ENCODE assay signal across 8 mouse cellular contexts in genomic region chr19:46516667-46517528, GRCm38 (mm10). TPM values are rescaled to one million over a fixed set of nuclear protein-coding genes. Genes with fewer than 3 reads are reported as not detected.
DNase-seq lines count a peak whose midpoint lies in the region; ATAC-seq and TF ChIP-seq lines count a peak whose summit lies in the region.

No protein-coding gene starts in this region.

- intact Hi-C loops in heart, adult 2 months (cut with DNase I): no loop called here

- H3K27ac ChIP-seq in limb, embryonic 12.5 days: peak overlapping the region; percentile 83
- H3K27ac ChIP-seq in limb, embryonic 10.5 days: no peak overlapping the region
- H3K27ac ChIP-seq in embryonic facial prominence, embryonic 13.5 days: peak overlapping the region; percentile 62; the same call in 1 of the 2 replicates
- peak overlapping the region; percentile 48 for H3K27ac ChIP-seq in hindbrain, embryonic 16.5 days (ENCODE audit: low read depth, low read length)
- peak overlapping the region; percentile 0; the same call in 1 of the 2 replicates for H3K27ac ChIP-seq in small intestine, adult 2 months (ENCODE audit: insufficient read depth, low read depth, low read length)
- H3K27ac ChIP-seq in heart, adult 2 months: no peak overlapping the region

- peaks cover 46% of the 10 kb centered on the region for H3K36me3 ChIP-seq in limb, embryonic 12.5 days
- peaks cover 47% of the 10 kb centered on the region for H3K36me3 ChIP-seq in limb, embryonic 10.5 days
- H3K36me3 ChIP-seq in embryonic facial prominence, embryonic 13.5 days: peaks cover 41% of the 10 kb centered on the region
- H3K36me3 ChIP-seq in hindbrain, embryonic 16.5 days (ENCODE audit: control insufficient read depth, insufficient read depth, low read length): peaks cover 34% of the 10 kb centered on the region
- peaks cover 40% of the 10 kb centered on the region for H3K36me3 ChIP-seq in small intestine, adult 2 months (ENCODE audit: control insufficient read depth, insufficient read depth, low read length)
- H3K36me3 ChIP-seq in heart, adult 2 months (ENCODE audit: control insufficient read depth, insufficient read depth, low read length): peaks cover 5% of the 10 kb centered on the region; the same call in 1 of the 2 replicates

- H3K4me1 ChIP-seq in limb, embryonic 12.5 days (replicated peaks): peaks cover 29% of the 10 kb centered on the region
- peaks cover 46% of the 10 kb centered on the region for H3K4me1 ChIP-seq in limb, embryonic 10.5 days
- H3K4me1 ChIP-seq in embryonic facial prominence, embryonic 13.5 days: peaks cover 25% of the 10 kb centered on the region
- peaks cover 14% of the 10 kb centered on the region for H3K4me1 ChIP-seq in hindbrain, embryonic 16.5 days (ENCODE audit: control insufficient read depth, insufficient read depth, low read depth, low read length)
- H3K4me1 ChIP-seq in small intestine, adult 2 months (ENCODE audit: control insufficient read depth, insufficient read depth, insufficient read length, low read length): peaks cover 25% of the 10 kb centered on the region
- peaks cover 10% of the 10 kb centered on the region for H3K4me1 ChIP-seq in heart, adult 2 months (ENCODE audit: control insufficient read depth, insufficient read depth, low read length)

- H3K27me3 ChIP-seq in limb, embryonic 12.5 days: no peaks in the 10 kb centered on the region
- H3K27me3 ChIP-seq in limb, embryonic 10.5 days (ENCODE audit: low read depth, poor library complexity, severe bottlenecking): no peaks in the 10 kb centered on the region
- no peaks in the 10 kb centered on the region for H3K27me3 ChIP-seq in embryonic facial prominence, embryonic 13.5 days
- H3K27me3 ChIP-seq in hindbrain, embryonic 16.5 days (replicated peaks; ENCODE audit: control insufficient read depth, insufficient read depth, low read length): no peaks in the 10 kb centered on the region
- H3K27me3 ChIP-seq in small intestine, adult 2 months (ENCODE audit: control insufficient read depth, insufficient read depth, low read length): no peaks in the 10 kb centered on the region
- H3K27me3 ChIP-seq in heart, adult 2 months (ENCODE audit: control insufficient read depth, insufficient read depth, low read length): no peaks in the 10 kb centered on the region

- no peak for TF ChIP-seq POLR2A in small intestine, adult 2 months (IDR thresholded peaks at IDR 0.05; ENCODE audit: low read depth, low read length)
- no peak for TF ChIP-seq POLR2A in heart, adult 2 months (IDR thresholded peaks at IDR 0.05; ENCODE audit: insufficient read depth, low read depth, low read length)

- H3K79me2 ChIP-seq in heart, adult 2 months (replicated peaks; ENCODE audit: control insufficient read depth, insufficient read depth, low read length): peaks cover 2% of the 10 kb centered on the region; the same call in 1 of the 2 replicates

- 59% methylated on average over 3 of the region's 3 CpGs for WGBS in limb, embryonic 12.5 days
- 59% methylated on average over 3 of the region's 3 CpGs for WGBS in limb, embryonic 10.5 days
- WGBS in embryonic facial prominence, embryonic 13.5 days: 57% methylated on average over 3 of the region's 3 CpGs
- 61% methylated on average over 3 of the region's 3 CpGs for WGBS in hindbrain, embryonic 16.5 days
- 54% methylated on average over 3 of the region's 3 CpGs for WGBS in small intestine, adult 2 months
- WGBS in heart, adult 2 months: 69% methylated on average over 3 of the region's 3 CpGs

- TF ChIP-seq CTCF in small intestine, adult 2 months (IDR thresholded peaks at IDR 0.05; ENCODE audit: extremely low read depth, insufficient read length, insufficient replicate concordance, low read depth, low read length): no peak
- no peak for TF ChIP-seq CTCF in heart, adult 2 months (IDR thresholded peaks at IDR 0.05)

- no peak overlapping the region for H3K4me2 ChIP-seq in limb, embryonic 12.5 days
- H3K4me2 ChIP-seq in embryonic facial prominence, embryonic 13.5 days: no peak overlapping the region
- no peak overlapping the region for H3K4me2 ChIP-seq in hindbrain, embryonic 16.5 days (ENCODE audit: low read length)

- ATAC-seq in limb, embryonic 12.5 days (ENCODE audit: insufficient number of reproducible peaks, insufficient read depth, low FRiP score, low TSS enrichment, low read depth): no peak
- ATAC-seq in embryonic facial prominence, embryonic 13.5 days (ENCODE audit: insufficient number of reproducible peaks, insufficient read depth, low FRiP score, low TSS enrichment, low read depth): no peak
- no peak for ATAC-seq in hindbrain, embryonic 16.5 days

- no peak for DNase-seq in limb, embryonic 10.5 days (ENCODE audit: low spot score)
- no peak for DNase-seq in embryo, embryonic 9.5 days (ENCODE audit: extremely low spot score)
- DNase-seq in cerebellum, postnatal 14 days: no peak
- no peak for DNase-seq in heart, adult 2 months

- TF ChIP-seq EP300 in heart, adult 2 months (IDR thresholded peaks at IDR 0.05; ENCODE audit: insufficient read depth, low read depth, low read length): no peak

- H3K9me3 ChIP-seq in limb, embryonic 12.5 days: no peaks in the 10 kb centered on the region
- H3K9me3 ChIP-seq in limb, embryonic 10.5 days (replicated peaks): no peaks in the 10 kb centered on the region
- no peaks in the 10 kb centered on the region for H3K9me3 ChIP-seq in embryonic facial prominence, embryonic 13.5 days
- H3K9me3 ChIP-seq in hindbrain, embryonic 16.5 days (ENCODE audit: control insufficient read depth, low read length): no peaks in the 10 kb centered on the region

- H3K9ac ChIP-seq in limb, embryonic 12.5 days (replicated peaks): no peak overlapping the region
- no peak overlapping the region for H3K9ac ChIP-seq in embryonic facial prominence, embryonic 13.5 days
- no peak overlapping the region for H3K9ac ChIP-seq in hindbrain, embryonic 16.5 days (ENCODE audit: low read depth, low read length)
- H3K9ac ChIP-seq in heart, adult 2 months (ENCODE audit: low read depth, low read length): no peak overlapping the region

- no peak overlapping the region for H3K4me3 ChIP-seq in limb, embryonic 12.5 days (replicated peaks)
- H3K4me3 ChIP-seq in limb, embryonic 10.5 days: no peak overlapping the region
- no peak overlapping the region for H3K4me3 ChIP-seq in embryonic facial prominence, embryonic 13.5 days
- H3K4me3 ChIP-seq in hindbrain, embryonic 16.5 days (ENCODE audit: low read length): no peak overlapping the region
- no peak overlapping the region for H3K4me3 ChIP-seq in small intestine, adult 2 months (ENCODE audit: low read depth, low read length)
- no peak overlapping the region for H3K4me3 ChIP-seq in heart, adult 2 months

RNA-seq across cellular contexts. Expression of gene Trim8, which starts 15.4 kb away (rescaled TPM):
- polyA plus RNA-seq in limb, embryonic 12.5 days (2016; fragmentation: Nextera tagmentation; extraction: Ambion mirVana): 17.3 and 21.5 TPM in 2 replicates
- 13.0 and 15.2 TPM in 2 replicates for polyA plus RNA-seq in limb, embryonic 10.5 days (2016; fragmentation: Nextera tagmentation; extraction: Ambion mirVana)
- 16.7 and 17.6 TPM in 2 replicates for polyA plus RNA-seq in embryonic facial prominence, embryonic 13.5 days (2015; fragmentation: Nextera tagmentation; extraction: Ambion mirVana)
- 23.4 and 27.6 TPM in 2 replicates for polyA plus RNA-seq in hindbrain, embryonic 16.5 days (2015; fragmentation: Nextera tagmentation; extraction: Ambion mirVana)
- 42.3 and 54.8 TPM in 2 replicates for polyA plus RNA-seq in small intestine, adult 2 months (2012; rRNA removed)
- 10 to 100 TPM; 39.2 to 39.8 TPM for total RNA-seq in heart, adult 2 months (2021)
- 17.2 and 24.1 TPM in 2 replicates for polyA plus RNA-seq in heart, adult 2 months (2012; rRNA removed)

RNA-seq across cellular contexts. Expression of gene Arl3, which starts 56.1 kb away (rescaled TPM):
- 167 and 173 TPM in 2 replicates for polyA plus RNA-seq in limb, embryonic 12.5 days (2016; fragmentation: Nextera tagmentation; extraction: Ambion mirVana)
- polyA plus RNA-seq in limb, embryonic 10.5 days (2016; fragmentation: Nextera tagmentation; extraction: Ambion mirVana): 164 and 173 TPM in 2 replicates
- 192 and 193 TPM in 2 replicates for polyA plus RNA-seq in embryonic facial prominence, embryonic 13.5 days (2015; fragmentation: Nextera tagmentation; extraction: Ambion mirVana)
- 211 and 247 TPM in 2 replicates for polyA plus RNA-seq in hindbrain, embryonic 16.5 days (2015; fragmentation: Nextera tagmentation; extraction: Ambion mirVana)
- 1.3 and 2.1 TPM in 2 replicates for polyA plus RNA-seq in small intestine, adult 2 months (2012; rRNA removed)
- 10 to 100 TPM; 36.1 to 43.4 TPM for total RNA-seq in heart, adult 2 months (2021)
- polyA plus RNA-seq in heart, adult 2 months (2012; rRNA removed): 38.3 and 57.0 TPM in 2 replicates

RNA-seq across cellular contexts. Expression of gene Sfxn2, which starts 56.3 kb away (rescaled TPM):
- polyA plus RNA-seq in limb, embryonic 12.5 days (2016; fragmentation: Nextera tagmentation; extraction: Ambion mirVana): 18.3 and 25.2 TPM in 2 replicates
- 19.0 and 21.7 TPM in 2 replicates for polyA plus RNA-seq in limb, embryonic 10.5 days (2016; fragmentation: Nextera tagmentation; extraction: Ambion mirVana)
- 24.9 and 25.2 TPM in 2 replicates for polyA plus RNA-seq in embryonic facial prominence, embryonic 13.5 days (2015; fragmentation: Nextera tagmentation; extraction: Ambion mirVana)
- polyA plus RNA-seq in hindbrain, embryonic 16.5 days (2015; fragmentation: Nextera tagmentation; extraction: Ambion mirVana): 9.9 and 10.5 TPM in 2 replicates
- 1.3 and 1.6 TPM in 2 replicates for polyA plus RNA-seq in small intestine, adult 2 months (2012; rRNA removed)
- total RNA-seq in heart, adult 2 months (2021): 1 to 10 TPM; 2.4 to 3.6 TPM
- 2.3 and 2.7 TPM in 2 replicates for polyA plus RNA-seq in heart, adult 2 months (2012; rRNA removed)

Comparison
In these comparisons a context has a peak if more than half of its experiments do, and no peak if none do; other contexts are left out.
1. H3K27ac ChIP-seq: peak in limb, embryonic 12.5 days (single experiment), embryonic facial prominence, embryonic 13.5 days (single experiment), hindbrain, embryonic 16.5 days (single experiment) and small intestine, adult 2 months (single experiment); none in limb, embryonic 10.5 days (single experiment) and heart, adult 2 months (single experiment).
2. RNA of gene Arl3, which starts 56.1 kb away (polyA plus RNA-seq): 211 to 247 TPM in hindbrain, embryonic 16.5 days, 192 to 193 TPM in embryonic facial prominence, embryonic 13.5 days, 167 to 173 TPM in limb, embryonic 12.5 days, 164 to 173 TPM in limb, embryonic 10.5 days and 38.3 to 57.0 TPM in heart, adult 2 months; 1.3 to 2.1 TPM in small intestine, adult 2 months; every median in the first group is over 10 times any median in the second.